Mouse (Mus musculus) megakaryocyte, embryonic 14.5 days (primary cell): ENCODE measurements at regions not wholly inside any gene's neighbourhood (a gene's known extent, or its start where the extent isn't known, plus 50 kb on each side); places are given as distances from the start of the nearest gene placed in this dataset.

Source experiments
- H3K27me3 ChIP-seq: replicated peaks from 2 replicates; pipeline ENCODE3; 2012; ENCODE audit warnings: inconsistent platforms
- H3K36me3 ChIP-seq: replicated peaks from 2 replicates; pipeline ENCODE3; 2012; ENCODE audit warnings: low read length, inconsistent platforms, mixed read lengths
- H3K4me1 ChIP-seq: 2 replicates; pipeline ENCODE4 v1.6.1; 2012; ENCODE audit warnings: inconsistent platforms
- H3K4me3 ChIP-seq: replicated peaks from 2 replicates; pipeline ENCODE3; 2012; ENCODE audit warnings: moderate library complexity, mild to moderate bottlenecking, inconsistent platforms
- H3K9me3 ChIP-seq: 2 replicates; pipeline ENCODE4 v1.6.1; 2012; ENCODE audit warnings: inconsistent platforms
- FLI1 ChIP-seq: IDR thresholded peaks from 2 replicates; pipeline ENCODE4 v1.6.1; 2012; ENCODE audit warnings: low read length, inconsistent platforms, mixed read lengths
- GATA1 ChIP-seq: IDR thresholded peaks from 3 replicates; pipeline ENCODE4 v1.6.1; 2012; ENCODE audit warnings: mixed read lengths, low read length, inconsistent platforms, borderline replicate concordance

- Histone ChIP-seq H3K9me3 (peaks cover 10% of the 10 kb centered on the region), H3K4me3 (no peak overlapping the region), H3K4me1 (peaks cover 3% of the 10 kb centered on the region; the same call in 1 of the 2 replicates), H3K36me3 (no peaks in the 10 kb centered on the region), H3K27me3 (no peaks in the 10 kb centered on the region)
- TF ChIP-seq FLI1: no peak
- TF ChIP-seq GATA1: no peak
These were observed 529.8 kb upstream of the Gm765 start for GRCm38 (mm10) chr6:98872334-98872733.

- Histone ChIP-seq H3K27me3 (no peaks in the 10 kb centered on the region), H3K4me1 (peaks cover under 1% of the 10 kb centered on the region; the same call in 1 of the 2 replicates), H3K9me3 (no peaks in the 10 kb centered on the region), H3K4me3 (no peak overlapping the region), H3K36me3 (no peaks in the 10 kb centered on the region)
- TF ChIP-seq FLI1 (no peak), GATA1 (no peak)
These were observed 527.2 kb upstream of the Gm765 start for GRCm38 (mm10) chr6:98869772-98870171.

- no peaks in the 10 kb centered on the region for H3K36me3 ChIP-seq
- H3K9me3 ChIP-seq: 0 out of 2 replicates have a peak, but pooled peaks cover 2% of the 10 kb centered on the region
- TF ChIP-seq FLI1 (no peak), GATA1 (no peak)
- 0 out of 2 replicates have a peak, but pooled peaks cover 6% of the 10 kb centered on the region for H3K4me1 ChIP-seq
- no peak overlapping the region for H3K4me3 ChIP-seq
- no peaks in the 10 kb centered on the region for H3K27me3 ChIP-seq
These were observed 521.8 kb upstream of the Gm765 start for GRCm38 (mm10) chr6:98864306-98864705.

GRCm38 (mm10) chr6:98855958-98856357 lies 513.4 kb upstream of the Gm765 start:
- no peaks in the 10 kb centered on the region for H3K27me3 ChIP-seq
- TF ChIP-seq GATA1 (no peak), FLI1 (no peak)
- no peak overlapping the region for H3K4me3 ChIP-seq
- no peaks in the 10 kb centered on the region for H3K4me1 ChIP-seq
- H3K9me3 ChIP-seq: 0 out of 2 replicates have a peak, but pooled peaks cover 2% of the 10 kb centered on the region
- no peaks in the 10 kb centered on the region for H3K36me3 ChIP-seq

- Histone ChIP-seq H3K4me1 (no peaks in the 10 kb centered on the region), H3K4me3 (no peak overlapping the region), H3K27me3 (no peaks in the 10 kb centered on the region), H3K9me3 (no peaks in the 10 kb centered on the region), H3K36me3 (no peaks in the 10 kb centered on the region)
- TF ChIP-seq FLI1 (no peak), GATA1 (no peak)
These were observed 508.4 kb upstream of the Gm765 start for GRCm38 (mm10) chr6:98850906-98851305.

- H3K36me3 ChIP-seq: no peaks in the 10 kb centered on the region
- H3K9me3 ChIP-seq: no peaks in the 10 kb centered on the region
- no peaks in the 10 kb centered on the region for H3K27me3 ChIP-seq
- H3K4me3 ChIP-seq: no peak overlapping the region
- no peak for TF ChIP-seq FLI1
- no peak for TF ChIP-seq GATA1
- no peaks in the 10 kb centered on the region for H3K4me1 ChIP-seq
These were observed 506.3 kb upstream of the Gm765 start for GRCm38 (mm10) chr6:98848835-98849234.

- H3K4me1 ChIP-seq: peaks cover 5% of the 10 kb centered on the region; the same call in 1 of the 2 replicates
- H3K36me3 ChIP-seq: no peaks in the 10 kb centered on the region
- TF ChIP-seq GATA1 (no peak), FLI1 (no peak)
- H3K4me3 ChIP-seq: no peak overlapping the region
- peaks cover 2% of the 10 kb centered on the region for H3K27me3 ChIP-seq
- no peaks in the 10 kb centered on the region for H3K9me3 ChIP-seq
These were observed 503.6 kb upstream of the Gm765 start for GRCm38 (mm10) chr6:98846001-98846695.

GRCm38 (mm10) chr6:98843598-98843997 lies 501.0 kb upstream of the Gm765 start:
- peaks cover 4% of the 10 kb centered on the region for H3K27me3 ChIP-seq
- no peak for TF ChIP-seq FLI1
- no peak for TF ChIP-seq GATA1
- H3K9me3 ChIP-seq: 0 out of 2 replicates have a peak, but pooled peaks cover 3% of the 10 kb centered on the region
- peaks cover 5% of the 10 kb centered on the region; the same call in 1 of the 2 replicates for H3K4me1 ChIP-seq
- H3K4me3 ChIP-seq: no peak overlapping the region
- H3K36me3 ChIP-seq: no peaks in the 10 kb centered on the region

- H3K9me3 ChIP-seq: 0 out of 2 replicates have a peak, but pooled peaks cover 3% of the 10 kb centered on the region
- peaks cover 4% of the 10 kb centered on the region for H3K27me3 ChIP-seq
- no peaks in the 10 kb centered on the region for H3K36me3 ChIP-seq
- TF ChIP-seq GATA1: no peak
- TF ChIP-seq FLI1: no peak
- H3K4me1 ChIP-seq: peaks cover 5% of the 10 kb centered on the region; the same call in 1 of the 2 replicates
- H3K4me3 ChIP-seq: no peak overlapping the region
These were observed 500.4 kb upstream of the Gm765 start for GRCm38 (mm10) chr6:98842924-98843323.

- no peaks in the 10 kb centered on the region for H3K36me3 ChIP-seq
- no peak for TF ChIP-seq GATA1
- no peak for TF ChIP-seq FLI1
- H3K4me3 ChIP-seq: no peak overlapping the region
- H3K27me3 ChIP-seq: peaks cover 3% of the 10 kb centered on the region
- H3K4me1 ChIP-seq: no peaks in the 10 kb centered on the region; the same call in 1 of the 2 replicates
- peaks cover 8% of the 10 kb centered on the region; the same call in 1 of the 2 replicates for H3K9me3 ChIP-seq
These were observed 491.4 kb upstream of the Gm765 start for GRCm38 (mm10) chr6:98833922-98834321.
